Mouse (Mus musculus): Measurements from ENCODE around the gene Bace1.
A peak's percentile ranks its signal among the peaks of the same experiment; 100 is the strongest.

The Bace1 gene

DNA sequence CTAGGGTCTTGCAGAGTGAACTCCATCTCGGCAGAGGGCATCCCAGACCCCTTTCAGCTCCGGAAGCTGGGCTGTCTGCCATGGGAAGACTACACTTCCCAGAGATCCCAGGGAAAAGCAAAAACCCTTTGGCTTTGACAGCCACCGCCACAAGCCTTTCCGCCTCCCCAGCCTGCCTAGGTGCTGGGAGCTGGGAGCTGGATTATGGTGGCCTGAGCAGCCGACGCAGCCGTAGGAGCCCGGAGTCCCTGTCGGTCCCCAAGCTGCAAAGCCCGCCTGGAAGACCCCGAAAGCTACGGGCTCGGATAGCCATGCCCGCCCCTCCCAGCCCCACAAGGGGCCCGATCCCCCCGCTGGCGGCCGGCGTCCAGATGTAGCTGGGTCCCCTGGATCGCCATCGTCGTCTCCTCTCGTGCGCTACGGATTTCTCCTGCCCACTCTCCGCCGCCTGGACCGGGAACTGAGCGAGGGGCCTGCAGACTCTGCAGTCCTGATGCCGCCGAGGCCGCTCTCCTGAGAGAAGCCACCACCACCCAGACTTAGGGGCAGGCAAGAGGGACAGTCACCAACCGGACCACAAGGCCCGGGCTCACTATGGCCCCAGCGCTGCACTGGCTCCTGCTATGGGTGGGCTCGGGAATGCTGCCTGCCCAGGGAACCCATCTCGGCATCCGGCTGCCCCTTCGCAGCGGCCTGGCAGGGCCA, at the start of gene Bace1:
Bace1 (plus strand) TSS at position 147 of the 705 bp plus-strand sequence.
- DNase-seq (ENCODE audit: low spot score in 2 of 2) = peak; percentile 63 to 72

- DNase-seq (ENCODE audit: low spot score in 2 of 2) = no peak
Observed at GRCm38 (mm10) chr9:45791456-45792142, 46.8 kb upstream of the Bace1 start.

DNA sequence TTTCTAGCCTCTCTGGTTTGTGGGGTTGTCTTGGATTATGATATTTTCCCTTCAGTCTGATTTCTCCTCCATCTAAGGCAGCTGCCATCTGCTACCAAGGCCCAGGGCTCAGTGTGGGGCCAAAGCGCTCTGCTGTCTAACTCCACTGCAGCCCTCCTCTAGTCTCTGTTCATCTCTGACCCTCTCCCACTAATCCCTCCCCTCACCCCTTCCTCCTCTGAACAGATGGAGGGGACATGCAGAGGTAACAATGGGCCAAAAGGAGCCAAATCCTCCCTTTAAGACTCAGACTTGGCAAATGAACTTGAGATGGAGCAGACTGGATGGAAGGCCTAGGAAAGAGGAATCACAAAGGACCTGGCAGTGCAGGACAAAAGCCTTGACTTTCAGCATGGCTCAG, 46.1 kb upstream of the Bace1 start:
- DNase-seq (ENCODE audit: low spot score in 2 of 2) = no peak

DNA sequence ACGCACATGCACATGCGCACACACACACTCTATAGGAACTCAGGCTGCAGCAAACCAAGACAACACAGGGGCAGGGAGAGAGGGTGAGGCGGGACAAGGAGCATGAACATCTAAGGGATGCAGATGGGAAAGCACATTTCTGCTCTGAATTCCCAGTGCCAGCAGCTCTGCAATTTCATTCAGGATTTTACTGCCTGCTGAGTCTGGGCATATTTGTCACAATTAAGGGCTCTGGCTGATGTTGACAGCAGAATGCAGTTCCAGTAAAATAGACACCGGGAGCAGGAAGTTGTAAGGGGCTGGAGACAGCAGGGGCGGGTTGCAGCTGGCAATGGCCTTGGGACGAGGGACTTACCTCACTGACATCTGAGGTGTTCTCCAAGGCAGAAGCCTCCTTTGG, 44.7 kb upstream of the Bace1 start:
- DNase-seq (ENCODE audit: low spot score in 2 of 2) = no peak

DNA sequence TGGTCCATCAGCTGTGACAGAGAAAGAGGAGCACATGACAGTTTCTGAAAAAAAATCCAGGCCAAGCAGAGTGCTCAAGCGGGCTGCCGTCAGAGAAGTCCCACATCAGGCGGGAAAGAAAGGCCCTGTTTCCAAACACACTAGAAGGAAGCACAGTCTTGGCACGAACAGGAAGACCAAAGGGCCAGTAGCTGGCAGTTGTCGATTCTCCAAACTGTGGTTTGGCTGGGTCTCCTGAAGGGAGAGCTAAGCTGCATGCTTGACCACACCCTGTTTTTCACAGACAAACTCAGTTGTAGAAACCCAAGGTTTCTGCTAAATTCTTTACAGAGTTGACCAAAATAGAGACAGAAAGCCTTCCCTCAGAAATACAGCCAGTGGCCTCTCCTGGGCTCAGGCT, 42.7 kb upstream of the Bace1 start:
- DNase-seq (ENCODE audit: low spot score in 2 of 2) = no peak

DNA sequence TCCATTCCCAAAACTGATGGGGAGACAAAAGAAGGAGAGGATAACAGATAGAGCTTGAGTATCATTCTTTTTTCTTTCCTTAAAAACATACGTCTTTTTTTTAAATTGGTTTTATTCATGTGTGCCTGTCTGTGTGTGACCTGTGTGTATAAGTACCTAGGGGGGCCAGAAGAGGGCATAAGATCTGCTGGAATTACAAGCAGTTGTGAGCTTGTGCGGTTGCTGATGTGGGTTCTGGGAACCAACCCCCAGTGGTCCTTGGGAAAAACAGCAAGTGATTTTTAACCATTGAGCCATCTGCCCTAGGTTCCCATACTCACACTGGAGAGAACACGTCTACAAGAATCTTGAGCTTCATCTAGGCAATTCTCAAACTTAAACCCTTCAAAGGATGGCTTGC, 41.1 kb upstream of the Bace1 start:
- no peak for DNase-seq (ENCODE audit: low spot score in 2 of 2)

- no peak for DNase-seq (ENCODE audit: low spot score in 2 of 2)
Observed at GRCm38 (mm10) chr9:45798467-45799164, 39.8 kb upstream of the Bace1 start.

GRCm38 (mm10) chr9:45799402-45799801, 39.0 kb upstream of the Bace1 start:
- no peak for DNase-seq (ENCODE audit: low spot score in 2 of 2)

- DNase-seq (ENCODE audit: low spot score in 2 of 2) = no peak
Observed at GRCm38 (mm10) chr9:45803070-45803774, 35.2 kb upstream of the Bace1 start.

- no peak for DNase-seq (ENCODE audit: low spot score in 2 of 2)
Observed at GRCm38 (mm10) chr9:45806847-45807246, 31.5 kb upstream of the Bace1 start.

GRCm38 (mm10) chr9:45807337-45807736, 31.0 kb upstream of the Bace1 start:
- no peak for DNase-seq (ENCODE audit: low spot score in 2 of 2)

GRCm38 (mm10) chr9:45807761-45808160, 30.6 kb upstream of the Bace1 start:
- no peak for DNase-seq (ENCODE audit: low spot score in 2 of 2)

DNA sequence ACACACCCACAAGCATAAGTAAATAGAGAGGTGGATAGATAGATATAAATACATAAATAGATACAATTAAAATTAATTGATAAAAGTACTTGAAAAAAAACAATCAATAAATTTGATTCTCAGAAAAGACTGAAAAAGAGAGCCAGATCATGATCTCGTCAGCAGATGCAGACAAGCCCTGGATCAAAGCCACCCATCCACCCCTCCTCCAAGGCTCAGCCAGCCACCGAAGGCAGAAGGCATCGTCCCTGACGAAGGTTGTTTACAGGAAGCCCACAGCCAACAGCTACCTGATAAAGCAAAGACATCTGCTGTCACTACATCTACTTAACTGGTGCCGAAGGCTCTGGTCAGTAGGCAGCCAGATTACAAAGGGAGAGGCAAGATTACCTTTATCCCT, 26.4 kb upstream of the Bace1 start:
- no peak for DNase-seq (ENCODE audit: low spot score in 2 of 2)

GRCm38 (mm10) chr9:45815113-45815512, 23.3 kb upstream of the Bace1 start:
- no peak for DNase-seq (ENCODE audit: low spot score in 2 of 2)

DNA sequence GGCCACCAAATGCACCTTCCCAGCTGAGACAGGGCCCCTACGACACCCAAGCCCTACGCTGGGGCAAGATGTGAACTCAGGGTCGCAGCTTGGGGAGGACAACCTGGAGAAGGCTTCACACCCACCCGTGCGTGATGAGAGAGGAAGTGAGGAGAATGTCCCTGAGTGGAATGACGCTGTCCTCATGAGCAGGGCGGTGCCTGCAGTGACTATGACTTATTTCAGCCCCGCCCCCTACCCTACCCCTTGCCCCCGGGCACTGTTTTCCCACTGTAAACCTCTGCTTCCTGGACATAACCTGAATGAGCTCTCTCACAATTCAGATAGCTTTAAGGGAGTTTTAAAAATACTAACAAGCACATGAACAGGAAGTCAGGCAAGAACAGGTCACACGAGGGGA, 22.9 kb upstream of the Bace1 start:
- no peak for DNase-seq (ENCODE audit: low spot score in 2 of 2)

DNA sequence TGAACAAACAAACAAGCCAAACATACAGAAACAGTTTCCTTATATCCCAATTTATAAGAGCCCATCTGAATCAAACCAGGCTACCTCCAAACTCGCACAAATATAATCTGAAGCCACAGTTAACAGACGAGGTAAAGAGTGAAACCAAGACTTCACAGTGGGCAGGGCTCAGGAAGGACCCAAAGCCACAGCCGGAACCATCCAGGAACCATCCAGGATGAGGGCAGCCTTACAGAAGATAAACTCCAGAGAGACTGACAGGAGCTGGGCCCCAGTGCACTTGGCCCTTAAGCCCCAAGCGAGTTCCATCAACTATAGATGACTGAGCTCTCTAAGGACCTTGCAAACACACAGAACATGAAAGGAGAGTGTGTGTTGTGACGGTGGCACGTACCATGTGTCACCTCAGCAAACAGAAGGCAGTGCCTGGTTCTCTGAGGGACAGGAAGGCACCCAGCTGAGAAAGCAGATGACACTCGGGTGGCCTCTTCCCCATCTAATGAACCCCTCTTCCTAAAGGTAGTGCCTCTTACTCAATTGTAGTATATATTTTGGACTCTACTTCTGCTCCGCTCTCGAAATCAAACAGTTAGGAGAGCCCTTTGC, 19.9 kb upstream of the Bace1 start:
- no peak for DNase-seq (ENCODE audit: low spot score in 2 of 2)

DNA sequence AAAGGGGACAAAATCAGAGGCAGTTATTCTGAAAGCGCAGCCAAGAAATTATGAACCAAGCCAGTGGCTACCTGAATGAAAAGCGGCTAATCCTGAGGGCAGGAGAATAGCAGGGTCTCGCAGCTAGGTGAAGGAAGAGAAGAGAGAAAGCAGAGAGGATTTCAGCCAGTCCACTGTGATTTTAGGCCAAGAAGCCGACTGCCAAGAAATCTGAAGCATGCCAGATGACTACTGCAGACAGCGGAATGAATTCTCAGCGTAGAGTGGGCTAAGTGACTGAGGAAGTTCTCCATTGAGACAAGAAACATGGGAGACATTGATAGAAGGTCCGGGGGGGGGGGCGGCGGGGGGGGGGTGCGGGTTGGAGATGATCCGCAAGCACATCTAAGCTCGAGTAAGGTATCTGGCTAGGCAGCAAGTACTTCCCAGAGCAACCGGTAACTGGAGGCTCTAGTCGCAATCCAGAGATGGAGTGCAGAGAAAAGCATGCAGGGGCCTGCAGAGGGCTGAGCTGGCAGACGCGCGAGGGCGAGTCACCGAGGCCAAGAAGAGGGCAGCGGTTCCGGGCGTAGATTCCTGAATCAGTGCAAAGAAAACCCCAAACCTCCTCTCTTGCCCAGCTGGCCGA, 10.6 kb upstream of the Bace1 start:
- DNase-seq (ENCODE audit: low spot score in 2 of 2) = peak in 1 of 2 experiments; percentile 61

DNA sequence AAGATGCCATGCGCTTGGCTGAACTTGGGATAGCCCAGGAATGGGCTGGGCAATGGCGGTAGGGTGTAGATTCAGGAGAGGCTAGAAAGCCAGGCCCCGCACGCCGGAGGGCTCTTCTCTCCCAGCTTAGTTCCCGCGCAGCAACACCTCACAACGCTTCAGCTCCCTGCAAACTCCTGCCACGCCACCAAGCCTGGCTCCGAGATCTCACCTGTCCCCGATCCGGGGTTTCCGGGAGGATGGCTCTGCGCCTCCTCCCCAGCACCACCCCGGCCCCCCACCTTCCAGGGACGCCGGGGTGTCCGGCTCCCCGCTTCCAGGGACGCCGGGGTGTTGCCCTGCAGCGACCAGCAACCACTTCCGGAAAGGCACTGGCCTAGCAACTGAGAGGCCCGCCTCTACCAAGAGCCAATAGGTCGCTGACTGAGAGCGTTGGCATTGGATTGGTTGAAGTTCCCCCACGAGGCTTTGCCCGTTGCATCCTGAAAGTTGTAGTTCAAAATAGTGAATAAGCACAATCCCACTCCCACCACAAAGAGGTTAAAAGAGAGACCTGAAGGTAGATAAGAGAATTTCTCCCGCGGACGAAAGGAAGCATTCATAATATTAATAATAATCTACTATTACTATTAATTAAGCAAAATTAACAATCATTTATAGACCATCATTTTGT, 10.0 kb upstream of the Bace1 start, which contains the start of gene Cep164:
Cep164 (minus strand) TSS at position 401 of the 673 bp plus-strand sequence.
- peak; percentile 80 to 86 for DNase-seq (ENCODE audit: low spot score in 2 of 2)

DNA sequence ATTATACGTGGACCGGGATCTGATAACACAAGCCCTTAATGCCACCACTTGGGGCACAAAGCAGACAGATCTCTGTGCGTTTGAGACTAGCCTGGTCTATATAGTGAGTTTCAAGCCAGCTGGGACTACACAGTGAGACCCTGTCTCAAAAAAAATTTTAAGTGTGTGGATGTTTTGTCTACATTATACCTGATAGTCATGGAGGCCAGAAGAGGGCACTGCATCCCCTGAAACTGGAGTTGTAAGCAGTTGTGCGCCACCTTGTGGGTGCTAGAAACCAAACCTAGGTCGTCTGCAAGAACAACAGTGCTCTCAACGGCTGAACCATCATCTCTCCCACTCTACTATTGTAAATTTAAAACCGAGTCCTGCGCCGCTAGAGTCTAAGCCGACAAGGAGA, 9.3 kb upstream of the Bace1 start:
- no peak for DNase-seq (ENCODE audit: low spot score in 2 of 2)

DNA sequence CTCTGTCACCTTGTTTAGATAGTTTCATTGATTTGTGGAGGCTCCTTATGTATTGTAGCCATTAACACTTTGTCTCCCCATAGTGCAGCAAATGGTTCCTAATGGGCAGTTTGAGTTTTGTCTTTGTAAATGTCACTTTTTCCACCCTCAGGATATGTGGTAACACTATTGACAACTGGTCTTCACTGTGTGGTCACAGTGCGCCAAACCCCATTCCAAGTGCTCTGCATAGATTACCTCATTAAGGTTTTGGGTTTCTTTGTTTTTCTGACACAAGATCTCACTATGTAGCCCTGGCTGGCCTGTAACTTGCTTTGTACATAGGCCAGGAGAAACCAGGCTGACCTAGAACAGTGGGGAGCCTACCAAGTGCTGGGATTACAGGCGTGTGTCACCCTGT, 5.5 kb upstream of the Bace1 start:
- DNase-seq (ENCODE audit: low spot score in 2 of 2) = no peak

DNA sequence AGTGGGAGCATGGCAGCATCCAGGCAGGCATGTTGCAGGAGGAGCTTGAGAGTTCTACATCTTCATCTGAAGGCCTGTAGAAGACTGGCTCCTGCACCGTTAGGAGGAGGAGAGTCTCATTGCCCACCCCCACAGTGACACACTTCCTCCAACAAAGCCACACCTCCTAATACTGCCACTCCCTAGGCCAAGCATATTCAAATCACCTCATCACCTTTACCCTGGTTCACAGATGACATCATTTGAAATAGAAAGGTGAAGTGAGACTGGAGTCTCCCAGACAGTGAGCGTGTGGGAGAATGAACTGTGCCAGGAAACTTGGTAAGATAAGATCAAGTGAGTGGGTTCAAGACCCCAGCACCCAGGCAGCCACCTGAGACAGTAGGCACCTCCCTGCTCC, 4.9 kb upstream of the Bace1 start:
- DNase-seq (ENCODE audit: low spot score in 2 of 2) = no peak

Measured in urinary bladder, adult 18-20 months (tissue).